Mouse (Mus musculus) myocyte (in vitro differentiated cells): Measurements from ENCODE around the gene Gm13090. TPM values are rescaled to one million over a fixed set of nuclear protein-coding genes. Genes with fewer than 3 reads are reported as not detected.

Source experiments
- H3K27me3 ChIP-seq: one replicate; pipeline ENCODE4 v1.6.1; 2011; ENCODE audit not compliant: control insufficient read depth, insufficient read depth, insufficient read length
- H3K36me3 ChIP-seq: one replicate; pipeline ENCODE4 v1.6.1; 2011; ENCODE audit not compliant: control insufficient read depth, insufficient read depth
- H3K4me2 ChIP-seq: one replicate; pipeline ENCODE4 v1.6.1; 2011; ENCODE audit warnings: low read depth, control low read depth
- H3K4me3 ChIP-seq: one replicate; pipeline ENCODE4 v1.5.1; 2011; ENCODE audit warnings: mild to moderate bottlenecking, control low read depth, moderate library complexity
- H3K79me2 ChIP-seq: one replicate; pipeline ENCODE4 v1.6.1; 2011; ENCODE audit not compliant: control insufficient read depth, insufficient read depth
- H3ac ChIP-seq: one replicate; pipeline ENCODE4 v1.6.1; 2011; ENCODE audit not compliant: control insufficient read depth, insufficient read length
- CEBPB ChIP-seq: IDR thresholded peaks from 2 replicates; pipeline ENCODE4 v1.6.1; 2011; ENCODE audit warnings: mild to moderate bottlenecking, moderate library complexity; ENCODE audit not compliant: poor library complexity, insufficient read depth, severe bottlenecking
- E2F4 ChIP-seq: IDR thresholded peaks from one replicate; pipeline ENCODE4 v1.6.1; 2011; ENCODE audit warnings: mild to moderate bottlenecking, control low read depth, moderate library complexity; ENCODE audit not compliant: insufficient read depth
- MAX ChIP-seq: IDR thresholded peaks from one replicate; pipeline ENCODE4 v1.6.1; 2011; ENCODE audit warnings: low read depth, mild to moderate bottlenecking, control low read depth
- MYOD1 ChIP-seq, 3 experiments: IDR thresholded peaks; one replicate each; pipeline ENCODE4 v1.6.1; 2011; ENCODE audit warnings: control low read depth in 2 of 3, low read depth in 2 of 3, mild to moderate bottlenecking in 2 of 3, moderate library complexity in 1 of 3; ENCODE audit not compliant: insufficient read length in 2 of 3, control insufficient read depth in 1 of 3
- MYOG ChIP-seq, 3 experiments: IDR thresholded peaks; one replicate each; pipeline ENCODE4 v1.6.1; 2011; ENCODE audit warnings: control low read depth in 2 of 3, low read depth in 2 of 3, mild to moderate bottlenecking in 2 of 3; ENCODE audit not compliant: insufficient read length in 2 of 3, control insufficient read depth in 1 of 3, insufficient read depth in 1 of 3
- POLR2A ChIP-seq: IDR thresholded peaks from one replicate; pipeline ENCODE4 v1.6.1; 2011; ENCODE audit warnings: low read depth, mild to moderate bottlenecking, control low read depth, moderate library complexity; ENCODE audit not compliant: insufficient read length
- POLR2AphosphoS2 ChIP-seq: IDR thresholded peaks from one replicate; pipeline ENCODE4 v1.6.1; 2011; ENCODE audit warnings: low read depth, control low read depth; ENCODE audit not compliant: insufficient read length
- REST ChIP-seq: IDR thresholded peaks from one replicate; pipeline ENCODE4 v1.6.1; 2011; ENCODE audit warnings: mild to moderate bottlenecking, control low read depth, moderate library complexity; ENCODE audit not compliant: insufficient read depth, insufficient read length
- SRF ChIP-seq: IDR thresholded peaks from one replicate; pipeline ENCODE4 v1.6.1; 2011; ENCODE audit warnings: low read depth; ENCODE audit not compliant: control insufficient read depth, insufficient read length
- TCF12 ChIP-seq: IDR thresholded peaks from one replicate; pipeline ENCODE4 v1.6.1; 2011; ENCODE audit warnings: mild to moderate bottlenecking, control low read depth; ENCODE audit not compliant: poor library complexity, insufficient read depth, severe bottlenecking
- TCF3 ChIP-seq: IDR thresholded peaks from one replicate; pipeline ENCODE4 v1.6.1; 2011; ENCODE audit warnings: low read depth, control low read depth; ENCODE audit not compliant: insufficient read length
- USF1 ChIP-seq: IDR thresholded peaks from one replicate; pipeline ENCODE4 v1.6.1; 2011; ENCODE audit warnings: low read depth, mild to moderate bottlenecking, control low read depth, moderate library complexity
- polyA plus RNA-seq: library from polyadenylated mRNA; unstranded; fragments of >200 nt; fragmentation: generic; extraction: Trizol; gene quantifications from one replicate; pipeline ENCODE4 v1.2.1, GENCODE M21; 2012; ENCODE audit warnings: missing spikeins

Gm13090 gene
- polyA plus RNA-seq, 1 experiment = not detected

GRCm38 (mm10) chr4:151104147-151104546 is 14.8 kb downstream of the Gm13090 start:
- no peaks in the 10 kb centered on the region for H3K79me2 ChIP-seq
- peaks cover 63% of the 10 kb centered on the region for H3K27me3 ChIP-seq
- no peaks in the 10 kb centered on the region for H3K36me3 ChIP-seq
- H3ac ChIP-seq = no peak overlapping the region
- H3K4me2 ChIP-seq = no peak overlapping the region
- TF ChIP-seq USF1 (no peak), CEBPB (no peak), TCF3 (no peak), REST (no peak), E2F4 (no peak), TCF12 (no peak), POLR2AphosphoS2 (no peak), SRF (no peak), MYOD1 (IDR thresholded peaks at IDR 0.05; ENCODE audit: control insufficient read depth in 1 of 3, insufficient read length in 2 of 3, low read depth in 2 of 3) (no peak), MAX (no peak), POLR2A (no peak), MYOG (IDR thresholded peaks at IDR 0.05; ENCODE audit: control insufficient read depth in 1 of 3, insufficient read depth in 1 of 3, insufficient read length in 2 of 3, low read depth in 2 of 3) (no peak)
- no peak overlapping the region for H3K4me3 ChIP-seq

GRCm38 (mm10) chr4:151105886-151106285 is 16.5 kb downstream of the Gm13090 start:
- Histone ChIP-seq H3K4me2 (no peak overlapping the region), H3K4me3 (no peak overlapping the region), H3K36me3 (no peaks in the 10 kb centered on the region), H3K79me2 (no peaks in the 10 kb centered on the region), H3K27me3 (peaks cover 59% of the 10 kb centered on the region), H3ac (no peak overlapping the region)
- TF ChIP-seq REST (no peak), SRF (no peak), MYOG (IDR thresholded peaks at IDR 0.05; ENCODE audit: control insufficient read depth in 1 of 3, insufficient read depth in 1 of 3, insufficient read length in 2 of 3, low read depth in 2 of 3) (no peak), MYOD1 (IDR thresholded peaks at IDR 0.05; ENCODE audit: control insufficient read depth in 1 of 3, insufficient read length in 2 of 3, low read depth in 2 of 3) (no peak), TCF12 (no peak), MAX (no peak), POLR2A (no peak)

- Histone ChIP-seq H3K27me3 (peaks cover 54% of the 10 kb centered on the region), H3K4me2 (no peak overlapping the region), H3ac (no peak overlapping the region), H3K4me3 (no peak overlapping the region), H3K79me2 (no peaks in the 10 kb centered on the region), H3K36me3 (no peaks in the 10 kb centered on the region)
- no peak for TF ChIP-seq USF1
- no peak for TF ChIP-seq MYOG (IDR thresholded peaks at IDR 0.05; ENCODE audit: control insufficient read depth in 1 of 3, insufficient read depth in 1 of 3, insufficient read length in 2 of 3, low read depth in 2 of 3)
- no peak for TF ChIP-seq POLR2A
- no peak for TF ChIP-seq MYOD1 (IDR thresholded peaks at IDR 0.05; ENCODE audit: control insufficient read depth in 1 of 3, insufficient read length in 2 of 3, low read depth in 2 of 3)
- no peak for TF ChIP-seq POLR2AphosphoS2
- TF ChIP-seq E2F4 = no peak
- TF ChIP-seq REST = no peak
- no peak for TF ChIP-seq MAX
- no peak for TF ChIP-seq TCF3
- TF ChIP-seq TCF12 = no peak
- TF ChIP-seq CEBPB = no peak
- TF ChIP-seq SRF = no peak
These were observed 17.1 kb downstream of the Gm13090 start for GRCm38 (mm10) chr4:151106468-151106867.

GRCm38 (mm10) chr4:151107131-151108001 is 18.0 kb downstream of the Gm13090 start:
- H3K4me2 ChIP-seq = no peak overlapping the region
- TF ChIP-seq POLR2AphosphoS2 (no peak), SRF (no peak), CEBPB (no peak), REST (no peak), MYOD1 (IDR thresholded peaks at IDR 0.05; ENCODE audit: control insufficient read depth in 1 of 3, insufficient read length in 2 of 3, low read depth in 2 of 3) (no peak), TCF3 (no peak), MAX (no peak), E2F4 (no peak), MYOG (IDR thresholded peaks at IDR 0.05; ENCODE audit: control insufficient read depth in 1 of 3, insufficient read depth in 1 of 3, insufficient read length in 2 of 3, low read depth in 2 of 3) (no peak), POLR2A (no peak), TCF12 (no peak), USF1 (no peak)
- no peak overlapping the region for H3ac ChIP-seq
- H3K4me3 ChIP-seq = no peak overlapping the region
- H3K27me3 ChIP-seq = peaks cover 51% of the 10 kb centered on the region
- no peaks in the 10 kb centered on the region for H3K36me3 ChIP-seq
- H3K79me2 ChIP-seq = no peaks in the 10 kb centered on the region
